Mouse (Mus musculus): ENCODE data around the gene Gm10188. TPM values are rescaled to one million over a fixed set of nuclear protein-coding genes. Genes with fewer than 3 reads are reported as not detected.

Gene Gm10188
- total and polyA plus RNA-seq, 3 experiments = not detected

DNA sequence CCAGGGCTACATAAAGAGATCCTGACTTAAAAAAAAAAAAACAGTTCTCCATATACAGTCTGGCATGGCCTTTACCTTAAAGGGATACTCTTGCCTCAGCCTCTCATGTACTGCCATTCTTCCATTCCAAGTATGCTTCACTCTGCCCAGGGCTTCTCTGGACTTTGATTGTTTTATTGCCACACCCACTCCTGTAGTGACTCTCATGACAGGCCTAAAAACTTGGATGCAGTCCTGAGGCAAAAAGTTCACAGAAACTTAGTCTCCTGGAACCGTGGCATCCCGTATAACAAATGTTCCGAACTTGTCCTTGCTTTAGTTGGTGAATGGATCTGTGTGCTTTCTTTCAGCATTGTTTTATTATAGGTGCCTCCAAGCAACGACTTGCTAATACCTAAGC is 17.1 kb upstream of the Gm10188 start:
- Histone ChIP-seq H3K36me3 (replicated peaks in 1 of 2; ENCODE audit: control insufficient read depth in 1 of 2, insufficient read depth in 1 of 2, low read length in 1 of 2) (no peaks in the 10 kb centered on the region), H3K9me3 (replicated peaks; ENCODE audit: low read length) (no peaks in the 10 kb centered on the region), H3K4me1 (ENCODE audit: control insufficient read depth in 1 of 2, insufficient read depth in 2 of 2) (no peaks in the 10 kb centered on the region), H3K4me3 (replicated peaks in 1 of 3; ENCODE audit: low read depth in 2 of 3, low read length in 2 of 3, poor library complexity in 1 of 3) (no peak overlapping the region), H3K4me2 (ENCODE audit: insufficient read depth, low read depth, poor library complexity, severe bottlenecking) (no peak overlapping the region), H3K27me3 (replicated peaks) (peaks cover 13% of the 10 kb centered on the region), H3K79me2 (replicated peaks; ENCODE audit: control insufficient read depth, extremely low read depth, insufficient read depth, poor library complexity, severe bottlenecking) (no peaks in the 10 kb centered on the region), H3K27ac (ENCODE audit: insufficient read depth, low read depth) (no peak overlapping the region), H3K9ac (ENCODE audit: insufficient read depth, low read depth) (no peak overlapping the region)
- in situ Hi-C loops (cut with MboI; ENCODE audit: low pct_ligation_motif_present, low pct_unique_long_range_greater_than_20kb, low sequenced_read_pairs) = no loop called here
- DNase-seq (ENCODE audit: extremely low read depth) = no peak
- TF ChIP-seq POLR2A (IDR thresholded peaks at IDR 0.05; ENCODE audit: low read depth, low read length) (no peak), ZKSCAN1 (IDR thresholded peaks at IDR 0.05; ENCODE audit: borderline replicate concordance, low read depth, low read length) (no peak), ZC3H11A (IDR thresholded peaks at IDR 0.05; ENCODE audit: low read depth, low read length) (no peak), MYC (IDR thresholded peaks at IDR 0.05; ENCODE audit: low read depth, low read length) (no peak), USF2 (conservative IDR thresholded peaks at IDR 0.05; ENCODE audit: low read depth, low read length) (no peak), SMC3 (IDR thresholded peaks at IDR 0.05; ENCODE audit: low read depth, low read length) (no peak), ZNF384 (IDR thresholded peaks at IDR 0.05; ENCODE audit: low read depth, low read length) (no peak)
- dilution Hi-C loops (cut with MboI; ENCODE audit: extremely low pct_ligation_motif_present, extremely low pct_unique_long_range_greater_than_20kb, low sequenced_read_pairs) = no loop called here

DNA sequence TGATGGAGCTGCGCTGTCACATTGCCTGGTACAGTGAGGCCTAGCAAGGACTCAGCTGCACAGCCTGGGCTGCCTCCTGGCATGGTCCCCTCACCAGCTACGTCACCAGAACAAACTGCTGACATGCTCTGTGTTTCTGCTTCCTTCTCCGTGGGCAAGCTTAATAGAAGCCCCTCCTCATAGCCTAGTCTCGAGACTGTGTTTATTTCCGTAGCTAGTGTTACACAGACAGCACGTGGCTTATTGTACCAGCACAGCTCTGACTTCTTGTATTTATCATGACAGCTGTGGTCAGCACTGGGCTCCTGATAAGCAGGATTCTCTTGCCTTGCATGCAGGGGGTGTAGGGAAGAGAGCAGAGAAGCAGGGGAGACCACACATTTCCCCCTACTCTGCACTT is 16.6 kb upstream of the Gm10188 start:
- TF ChIP-seq ZC3H11A (IDR thresholded peaks at IDR 0.05; ENCODE audit: low read depth, low read length) (no peak), TBP (conservative IDR thresholded peaks at IDR 0.05; ENCODE audit: low read depth, low read length) (no peak), ELF1 (IDR thresholded peaks at IDR 0.05; ENCODE audit: low read depth, low read length) (no peak), KAT2A (IDR thresholded peaks at IDR 0.05; ENCODE audit: insufficient replicate concordance, low read length) (no peak)
- H3K9ac ChIP-seq (ENCODE audit: insufficient read depth, low read depth) = no peak overlapping the region
- no peak overlapping the region for H3K4me3 ChIP-seq (replicated peaks in 1 of 3; ENCODE audit: low read depth in 2 of 3, low read length in 2 of 3, poor library complexity in 1 of 3)
- DNase-seq (ENCODE audit: extremely low read depth) = no peak
- peaks cover 17% of the 10 kb centered on the region for H3K27me3 ChIP-seq (replicated peaks)
- H3K27ac ChIP-seq (ENCODE audit: insufficient read depth, low read depth) = no peak overlapping the region
- dilution Hi-C loops (cut with MboI; ENCODE audit: extremely low pct_ligation_motif_present, extremely low pct_unique_long_range_greater_than_20kb, low sequenced_read_pairs) = no loop called here
- no peaks in the 10 kb centered on the region for H3K9me3 ChIP-seq (replicated peaks; ENCODE audit: low read length)
- H3K36me3 ChIP-seq (replicated peaks in 1 of 2; ENCODE audit: control insufficient read depth in 1 of 2, insufficient read depth in 1 of 2, low read length in 1 of 2) = no peaks in the 10 kb centered on the region
- H3K79me2 ChIP-seq (replicated peaks; ENCODE audit: control insufficient read depth, extremely low read depth, insufficient read depth, poor library complexity, severe bottlenecking) = no peaks in the 10 kb centered on the region
- H3K4me1 ChIP-seq (ENCODE audit: control insufficient read depth in 1 of 2, insufficient read depth in 2 of 2) = no peaks in the 10 kb centered on the region
- in situ Hi-C loops (cut with MboI; ENCODE audit: low pct_ligation_motif_present, low pct_unique_long_range_greater_than_20kb, low sequenced_read_pairs) = no loop called here
- no peak overlapping the region for H3K4me2 ChIP-seq (ENCODE audit: insufficient read depth, low read depth, poor library complexity, severe bottlenecking)

DNA sequence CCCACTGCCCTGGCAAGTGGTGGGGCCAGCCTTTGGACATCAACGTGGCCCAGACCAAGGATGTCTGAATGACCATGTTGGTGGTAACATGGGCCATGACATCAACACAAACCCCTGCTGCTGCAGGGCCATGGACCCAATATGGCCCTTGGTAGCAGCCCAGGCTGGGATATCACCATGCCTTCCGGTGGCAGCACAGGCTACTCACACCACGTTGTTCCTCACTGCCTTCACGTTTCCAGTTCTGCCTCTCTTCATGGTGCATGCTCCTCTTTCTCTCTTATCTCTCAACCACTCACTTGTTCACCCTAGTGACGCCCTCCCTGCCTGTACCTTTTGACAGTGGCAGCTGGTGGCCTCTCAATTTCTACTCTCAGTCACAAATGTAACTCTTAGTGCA is 15.4 kb upstream of the Gm10188 start:
- no peaks in the 10 kb centered on the region for H3K4me1 ChIP-seq (ENCODE audit: control insufficient read depth in 1 of 2, insufficient read depth in 2 of 2)
- no peak overlapping the region for H3K4me2 ChIP-seq (ENCODE audit: insufficient read depth, low read depth, poor library complexity, severe bottlenecking)
- dilution Hi-C loops (cut with MboI; ENCODE audit: extremely low pct_ligation_motif_present, extremely low pct_unique_long_range_greater_than_20kb, low sequenced_read_pairs) = no loop called here
- no peak for TF ChIP-seq SMC3 (IDR thresholded peaks at IDR 0.05; ENCODE audit: low read depth, low read length)
- no peak for TF ChIP-seq RAD21 (IDR thresholded peaks at IDR 0.05; ENCODE audit: low read depth, low read length)
- no peak for TF ChIP-seq SIN3A (IDR thresholded peaks at IDR 0.05; ENCODE audit: low read length)
- no peak for TF ChIP-seq ELF1 (IDR thresholded peaks at IDR 0.05; ENCODE audit: low read depth, low read length)
- no peak for TF ChIP-seq RCOR1 (conservative IDR thresholded peaks at IDR 0.05; ENCODE audit: low read depth, low read length)
- TF ChIP-seq MYC (IDR thresholded peaks at IDR 0.05; ENCODE audit: low read depth, low read length) = no peak
- no peak for TF ChIP-seq TCF12 (IDR thresholded peaks at IDR 0.05; ENCODE audit: low read depth, low read length)
- TF ChIP-seq ZMIZ1 (IDR thresholded peaks at IDR 0.05; ENCODE audit: low read depth, low read length) = no peak
- TF ChIP-seq POLR2AphosphoS2 (IDR thresholded peaks at IDR 0.05; ENCODE audit: low read depth, low read length) = no peak
- TF ChIP-seq ZNF384 (IDR thresholded peaks at IDR 0.05; ENCODE audit: low read depth, low read length) = no peak
- no peak for TF ChIP-seq USF1 (IDR thresholded peaks at IDR 0.05; ENCODE audit: low read depth, low read length)
- TF ChIP-seq E2F4 (IDR thresholded peaks at IDR 0.05; ENCODE audit: insufficient replicate concordance, low read depth, low read length) = no peak
- TF ChIP-seq BHLHE40 (IDR thresholded peaks at IDR 0.05; ENCODE audit: low read depth, low read length) = no peak
- no peak for TF ChIP-seq ETS1 (conservative IDR thresholded peaks at IDR 0.05; ENCODE audit: low read depth, low read length)
- no peak for TF ChIP-seq JUND (conservative IDR thresholded peaks at IDR 0.05; ENCODE audit: low read depth, low read length)
- no peak for TF ChIP-seq NRF1 (IDR thresholded peaks at IDR 0.05; ENCODE audit: low read depth, low read length)
- TF ChIP-seq JUN (IDR thresholded peaks at IDR 0.05; ENCODE audit: insufficient read depth, low read depth, low read length) = no peak
- TF ChIP-seq MXI1 (IDR thresholded peaks at IDR 0.05; ENCODE audit: low read depth, low read length) = no peak
- no peak for TF ChIP-seq TBP (conservative IDR thresholded peaks at IDR 0.05; ENCODE audit: low read depth, low read length)
- TF ChIP-seq UBTF (IDR thresholded peaks at IDR 0.05; ENCODE audit: low read depth, low read length) = no peak
- in situ Hi-C loops (cut with MboI; ENCODE audit: low pct_ligation_motif_present, low pct_unique_long_range_greater_than_20kb, low sequenced_read_pairs) = no loop called here
- no peaks in the 10 kb centered on the region for H3K9me3 ChIP-seq (replicated peaks; ENCODE audit: low read length)
- no peak overlapping the region for H3K4me3 ChIP-seq (replicated peaks in 1 of 3; ENCODE audit: low read depth in 2 of 3, low read length in 2 of 3, poor library complexity in 1 of 3)
- no peak overlapping the region for H3K27ac ChIP-seq (ENCODE audit: insufficient read depth, low read depth)
- no peak for DNase-seq (ENCODE audit: extremely low read depth)
- no peaks in the 10 kb centered on the region for H3K79me2 ChIP-seq (replicated peaks; ENCODE audit: control insufficient read depth, extremely low read depth, insufficient read depth, poor library complexity, severe bottlenecking)
- no peak overlapping the region for H3K9ac ChIP-seq (ENCODE audit: insufficient read depth, low read depth)
- H3K36me3 ChIP-seq (replicated peaks in 1 of 2; ENCODE audit: control insufficient read depth in 1 of 2, insufficient read depth in 1 of 2, low read length in 1 of 2) = no peaks in the 10 kb centered on the region
- peaks cover 22% of the 10 kb centered on the region for H3K27me3 ChIP-seq (replicated peaks)
